Mouse (Mus musculus) telencephalon, adult 2 months (tissue): Measurements from ENCODE around the gene Ociad1.

Experiments
- DNase-seq: peaks from one replicate; pipeline ENCODE4 v3.0.0-alpha.2; 2011; ENCODE audit warnings: low read depth, low spot score

Ociad1 gene

GRCm38 (mm10) chr5:73292502-73293457 lies at the start of gene Ociad1:
Ociad1 (plus strand) TSS chr5:73292784.
- peak; percentile 97 for DNase-seq

- no peak for DNase-seq
These were observed 48.2 kb upstream of the Ociad1 start for GRCm38 (mm10) chr5:73244403-73244802.

GRCm38 (mm10) chr5:73246414-73246813 lies 46.2 kb upstream of the Ociad1 start:
- no peak for DNase-seq

- DNase-seq = no peak
These were observed 44.4 kb upstream of the Ociad1 start for GRCm38 (mm10) chr5:73248211-73248610.

GRCm38 (mm10) chr5:73249341-73249740 lies 43.2 kb upstream of the Ociad1 start:
- DNase-seq = no peak

GRCm38 (mm10) chr5:73252739-73253138 lies 39.8 kb upstream of the Ociad1 start:
- DNase-seq = no peak

GRCm38 (mm10) chr5:73254660-73255059 lies 37.9 kb upstream of the Ociad1 start:
- no peak for DNase-seq

GRCm38 (mm10) chr5:73255321-73256251 lies 37.0 kb upstream of the Ociad1 start:
- DNase-seq = no peak

GRCm38 (mm10) chr5:73256352-73257065 lies 36.1 kb upstream of the Ociad1 start, which contains the start of gene Fryl:
Fryl (minus strand) TSS chr5:73256619.
- DNase-seq = peak; percentile 99

- no peak for DNase-seq
These were observed 35.5 kb upstream of the Ociad1 start for GRCm38 (mm10) chr5:73257096-73257495.

- no peak for DNase-seq
These were observed 34.9 kb upstream of the Ociad1 start for GRCm38 (mm10) chr5:73257723-73258122.

GRCm38 (mm10) chr5:73264122-73264521 lies 28.5 kb upstream of the Ociad1 start:
- DNase-seq = no peak

- no peak for DNase-seq
These were observed 27.1 kb upstream of the Ociad1 start for GRCm38 (mm10) chr5:73265460-73265859.

- DNase-seq = no peak
These were observed 23.9 kb upstream of the Ociad1 start for GRCm38 (mm10) chr5:73268636-73269213.

- DNase-seq = peak; percentile 58
These were observed 22.0 kb upstream of the Ociad1 start for GRCm38 (mm10) chr5:73270612-73271011.

- DNase-seq = no peak
These were observed 19.4 kb upstream of the Ociad1 start for GRCm38 (mm10) chr5:73273171-73273570.

- no peak for DNase-seq
These were observed 17.6 kb upstream of the Ociad1 start for GRCm38 (mm10) chr5:73274941-73275340.

- no peak for DNase-seq
These were observed 13.4 kb upstream of the Ociad1 start for GRCm38 (mm10) chr5:73279190-73279589.

- DNase-seq = no peak
These were observed 12.6 kb upstream of the Ociad1 start for GRCm38 (mm10) chr5:73279732-73280566.

- DNase-seq = no peak
These were observed 12.1 kb upstream of the Ociad1 start for GRCm38 (mm10) chr5:73280567-73280850.
